Mouse (Mus musculus) c-Kit-positive CD71-negative TER-119-negative erythroid progenitor cells, embryonic 14.5 days (primary cell): Measurements from ENCODE around the gene Cadm2.

Source experiments
- DNase-seq: peaks from one replicate; pipeline ENCODE4 v3.0.0-alpha.2; 2013; ENCODE audit warnings: low read depth

Cadm2 gene

GRCm38 (mm10) chr16:67124811-67125210 lies 495.9 kb downstream of the Cadm2 start:
- no peak for DNase-seq

- no peak for DNase-seq
Measured at GRCm38 (mm10) chr16:67122532-67122931, 498.2 kb downstream of the Cadm2 start.

- no peak for DNase-seq
Measured at GRCm38 (mm10) chr16:67121781-67122180, 498.9 kb downstream of the Cadm2 start.

GRCm38 (mm10) chr16:67106478-67107061 lies 514.1 kb downstream of the Cadm2 start:
- no peak for DNase-seq

- DNase-seq, result no peak
Measured at GRCm38 (mm10) chr16:67096706-67097105, 524.0 kb downstream of the Cadm2 start.

- DNase-seq, result no peak
Measured at GRCm38 (mm10) chr16:67095916-67096315, 524.8 kb downstream of the Cadm2 start.

- DNase-seq, result no peak
Measured at GRCm38 (mm10) chr16:67089747-67090146, 531.0 kb downstream of the Cadm2 start.

GRCm38 (mm10) chr16:67079318-67079717 lies 541.4 kb downstream of the Cadm2 start:
- DNase-seq, result no peak

- DNase-seq, result no peak
Measured at GRCm38 (mm10) chr16:67076169-67076895, 544.4 kb downstream of the Cadm2 start.

GRCm38 (mm10) chr16:67068461-67068860 lies 552.2 kb downstream of the Cadm2 start:
- no peak for DNase-seq

GRCm38 (mm10) chr16:67030918-67031317 lies 589.8 kb downstream of the Cadm2 start:
- DNase-seq, result no peak

GRCm38 (mm10) chr16:67019856-67020255 lies 600.9 kb downstream of the Cadm2 start:
- DNase-seq, result no peak

GRCm38 (mm10) chr16:67017710-67018109 lies 603.0 kb downstream of the Cadm2 start:
- DNase-seq, result no peak

- no peak for DNase-seq
Measured at GRCm38 (mm10) chr16:67003161-67003560, 617.5 kb downstream of the Cadm2 start.

- DNase-seq, result no peak
Measured at GRCm38 (mm10) chr16:67001707-67002106, 619.0 kb downstream of the Cadm2 start.

GRCm38 (mm10) chr16:66997461-66997860 lies 623.2 kb downstream of the Cadm2 start:
- DNase-seq, result no peak

GRCm38 (mm10) chr16:66987741-66988140 lies 633.0 kb downstream of the Cadm2 start:
- DNase-seq, result no peak

- DNase-seq, result no peak
Measured at GRCm38 (mm10) chr16:66986879-66987278, 633.8 kb downstream of the Cadm2 start.

GRCm38 (mm10) chr16:66970912-66971311 lies 649.8 kb downstream of the Cadm2 start:
- no peak for DNase-seq

GRCm38 (mm10) chr16:66969520-66970144 lies 651.1 kb downstream of the Cadm2 start:
- no peak for DNase-seq

GRCm38 (mm10) chr16:66968336-66968735 lies 652.4 kb downstream of the Cadm2 start:
- no peak for DNase-seq

GRCm38 (mm10) chr16:66967686-66968085 lies 653.0 kb downstream of the Cadm2 start:
- DNase-seq, result no peak

- DNase-seq, result no peak
Measured at GRCm38 (mm10) chr16:66959146-66959545, 661.6 kb downstream of the Cadm2 start.
